Mouse (Mus musculus) kidney, adult 18-20 months (tissue): Measurements from ENCODE around the gene Accs.

Experiments
- DNase-seq: peaks from one replicate; pipeline ENCODE4 v3.0.0; 2021

The Accs gene

GRCm38 (mm10) chr2:93849505-93850089, at the start of gene Accs:
Gene Accs (minus strand): TSS chr2:93849943.
- DNase-seq: peak; percentile 86

- peak; percentile 37 for DNase-seq
These were observed 42.0 kb upstream of the Accs start for GRCm38 (mm10) chr2:93891611-93892280.

GRCm38 (mm10) chr2:93890143-93890542, 40.4 kb upstream of the Accs start:
- DNase-seq: no peak

GRCm38 (mm10) chr2:93889071-93889470, 39.3 kb upstream of the Accs start:
- DNase-seq: no peak

- DNase-seq: no peak
These were observed 38.6 kb upstream of the Accs start for GRCm38 (mm10) chr2:93888366-93888765.

- no peak for DNase-seq
These were observed 37.5 kb upstream of the Accs start for GRCm38 (mm10) chr2:93887273-93887672.

- no peak for DNase-seq
These were observed 36.5 kb upstream of the Accs start for GRCm38 (mm10) chr2:93886013-93886794.

- DNase-seq: no peak
These were observed 33.3 kb upstream of the Accs start for GRCm38 (mm10) chr2:93883066-93883465.

GRCm38 (mm10) chr2:93881640-93882367, 32.1 kb upstream of the Accs start:
- DNase-seq: no peak

GRCm38 (mm10) chr2:93880981-93881380, 31.2 kb upstream of the Accs start:
- DNase-seq: no peak

GRCm38 (mm10) chr2:93880450-93880849, 30.7 kb upstream of the Accs start:
- no peak for DNase-seq

GRCm38 (mm10) chr2:93877005-93877404, 27.3 kb upstream of the Accs start:
- no peak for DNase-seq

- DNase-seq: no peak
These were observed 24.9 kb upstream of the Accs start for GRCm38 (mm10) chr2:93874606-93875005.

GRCm38 (mm10) chr2:93874227-93874514, 24.4 kb upstream of the Accs start:
- no peak for DNase-seq

- no peak for DNase-seq
These were observed 23.9 kb upstream of the Accs start for GRCm38 (mm10) chr2:93873449-93874226.

- DNase-seq: no peak
These were observed 22.5 kb upstream of the Accs start for GRCm38 (mm10) chr2:93872257-93872656.

GRCm38 (mm10) chr2:93871411-93871925, 21.7 kb upstream of the Accs start:
- no peak for DNase-seq

GRCm38 (mm10) chr2:93870842-93871241, 21.1 kb upstream of the Accs start:
- peak; percentile 65 for DNase-seq

- no peak for DNase-seq
These were observed 19.4 kb upstream of the Accs start, which contains the start of gene Accsl for GRCm38 (mm10) chr2:93869107-93869600. Gene Accsl (minus strand): TSS chr2:93869157.

- DNase-seq: no peak
These were observed 18.8 kb upstream of the Accs start for GRCm38 (mm10) chr2:93868566-93868965.

GRCm38 (mm10) chr2:93863229-93863628, 13.5 kb upstream of the Accs start:
- no peak for DNase-seq

GRCm38 (mm10) chr2:93858845-93859244, 9.1 kb upstream of the Accs start:
- DNase-seq: no peak
